Mouse (Mus musculus): ENCODE measurements around the gene Ogdh.
"Not testable (repeated sequence)": the region's sequence is repeated elsewhere in the genome, so short reads cannot be mapped to it uniquely, and the experiment has no call there.

Gene Ogdh

DNA sequence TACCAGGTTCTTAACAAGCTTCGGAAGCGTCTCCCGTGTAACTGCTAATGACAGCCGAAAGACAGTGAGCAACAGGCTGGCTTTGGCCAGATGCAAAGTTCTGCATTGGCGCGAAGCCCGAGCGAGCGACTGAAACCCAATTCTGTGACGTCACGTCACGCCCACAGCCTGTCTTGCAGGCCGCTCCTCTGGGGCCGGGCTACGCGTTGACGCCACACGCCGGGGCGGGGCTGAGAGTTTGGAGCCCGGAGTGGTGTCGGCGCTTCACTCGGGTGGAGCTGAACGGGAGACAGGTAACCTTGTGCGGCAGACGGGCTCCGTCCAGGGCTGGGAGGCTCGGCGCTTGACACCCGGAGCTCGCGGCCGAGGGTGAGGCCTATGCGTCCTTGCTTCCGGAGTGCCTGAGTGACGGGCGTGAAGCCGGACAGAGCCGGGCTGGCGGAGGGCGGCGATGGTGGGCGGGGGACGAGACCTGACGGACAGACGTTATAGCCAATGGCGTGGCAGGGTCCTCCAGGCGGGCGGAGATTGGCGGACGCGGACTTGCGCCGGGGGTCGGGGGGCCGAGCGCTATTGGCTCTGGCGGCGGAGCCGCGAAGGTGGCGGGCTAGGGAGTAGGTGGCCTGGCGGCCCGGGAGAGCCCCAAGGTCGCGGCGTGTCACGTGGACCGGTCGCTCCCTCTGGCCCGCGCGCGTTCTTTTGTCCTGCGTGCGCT is at the start of gene Ogdh:
Ogdh (plus strand) TSS at position 233 of the 715 bp plus-strand sequence.
- in situ Hi-C loops (cut with MboI, MseI): no loop called here

DNA sequence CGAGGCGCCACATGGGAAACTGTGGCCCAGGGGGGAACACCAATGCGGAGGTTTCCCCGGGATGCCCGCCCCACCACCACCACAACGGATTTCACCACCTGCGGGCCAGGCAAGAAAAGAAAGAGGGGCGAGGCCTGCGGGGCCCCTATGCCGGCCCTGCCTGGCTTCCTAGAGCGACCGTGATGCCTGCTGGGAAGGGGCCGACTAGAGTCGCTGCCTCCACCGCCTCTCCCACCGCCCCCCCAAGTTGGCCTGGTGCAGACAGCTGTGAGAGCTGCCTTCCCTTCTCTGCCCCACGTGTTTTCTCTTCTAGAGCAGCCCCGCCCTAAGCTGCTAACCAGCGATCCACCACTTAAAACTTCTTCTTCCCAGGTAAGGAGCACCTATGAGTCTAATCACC is 46.7 kb upstream of the Ogdh start:
- in situ Hi-C loops (cut with MboI, MseI): no loop called here

DNA sequence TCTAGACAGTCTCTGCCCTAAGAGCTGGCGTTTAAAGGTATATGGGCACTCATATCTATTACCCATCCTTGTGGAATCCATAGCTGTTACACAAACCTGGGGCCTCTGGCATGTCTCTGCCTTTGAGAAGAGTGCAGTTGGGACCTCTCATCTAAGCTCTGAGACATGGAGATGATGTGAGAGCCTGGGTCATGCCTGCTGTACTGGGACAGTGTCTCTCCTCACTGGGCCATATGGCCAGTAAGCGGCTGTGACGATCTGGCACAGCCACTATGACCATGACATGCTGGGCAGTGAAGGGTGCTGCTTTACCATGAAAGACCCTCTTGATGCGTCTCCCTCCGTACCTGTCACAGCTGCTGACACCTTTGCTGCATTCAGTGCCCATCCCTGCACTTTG is 39.2 kb upstream of the Ogdh start:
- in situ Hi-C loops (cut with MboI, MseI): no loop called here

DNA sequence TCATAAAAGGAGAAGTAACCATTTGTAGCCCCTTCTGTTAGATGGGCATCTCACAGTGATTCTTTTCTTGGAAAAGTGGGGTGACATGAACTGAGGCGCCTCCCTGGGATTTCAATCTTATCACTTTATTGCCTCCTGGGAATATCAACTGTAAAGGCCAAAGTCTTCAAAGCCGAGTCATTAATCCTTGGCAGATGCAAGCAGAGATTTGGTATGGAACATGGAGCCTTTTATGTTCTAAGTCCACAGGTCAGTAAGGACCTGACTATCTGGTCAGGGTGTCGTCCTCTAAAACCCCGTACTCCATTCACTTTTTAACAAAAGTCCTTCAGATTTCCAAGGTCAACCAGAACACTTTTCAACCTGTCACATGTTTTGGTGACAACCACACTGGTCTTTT is 38.6 kb upstream of the Ogdh start:
- in situ Hi-C loops (cut with MboI, MseI): no loop called here

DNA sequence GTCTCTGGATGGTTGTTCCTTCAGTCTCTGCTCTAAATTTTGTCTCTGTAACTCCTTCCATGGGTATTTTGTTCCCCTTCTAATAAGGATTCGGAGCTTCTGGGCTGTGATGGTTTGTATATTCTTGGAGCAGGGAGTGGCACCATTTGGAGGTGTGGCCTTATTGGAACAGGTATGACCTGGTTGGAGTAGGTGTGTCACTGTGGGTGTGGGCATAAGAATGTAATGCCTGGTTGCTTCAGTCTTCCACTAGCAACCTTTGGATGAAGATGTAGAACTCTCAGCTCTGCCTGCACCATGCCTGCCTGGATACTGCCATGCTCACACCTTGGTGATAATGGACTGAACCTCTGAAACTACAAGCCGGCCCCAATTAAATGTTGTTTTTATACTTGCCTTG is 36.8 kb upstream of the Ogdh start:
- in situ Hi-C loops (cut with MboI, MseI): not testable (repeated sequence)

DNA sequence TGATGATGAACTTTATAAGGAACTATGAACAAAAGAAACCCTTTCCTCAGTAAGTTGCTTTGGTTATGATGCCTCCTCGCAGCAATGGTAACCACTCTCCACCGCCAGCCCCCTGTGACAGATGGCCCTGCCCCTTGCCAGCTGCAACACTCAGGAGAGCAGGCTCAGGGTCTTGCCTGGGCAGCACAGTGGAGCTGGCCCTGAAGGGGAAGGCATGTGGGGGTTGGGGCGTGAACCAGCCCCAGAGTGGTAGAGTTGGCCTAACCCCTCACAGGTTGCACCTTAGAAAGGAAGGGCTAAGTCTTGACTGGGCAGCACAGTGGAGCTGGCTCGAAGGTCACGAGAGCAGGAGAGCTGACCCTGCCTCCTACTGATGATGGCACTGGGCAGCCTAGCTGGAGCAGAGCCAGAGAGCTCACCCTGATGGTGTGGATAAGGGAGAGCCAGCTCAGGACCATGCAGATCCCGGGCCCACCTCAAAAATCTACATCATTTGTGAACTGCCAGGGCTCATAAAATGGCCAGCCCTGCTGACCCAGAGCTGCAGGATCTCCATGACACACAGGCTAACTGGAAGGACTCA is 34.9 kb upstream of the Ogdh start:
- in situ Hi-C loops (cut with MboI, MseI): no loop called here

DNA sequence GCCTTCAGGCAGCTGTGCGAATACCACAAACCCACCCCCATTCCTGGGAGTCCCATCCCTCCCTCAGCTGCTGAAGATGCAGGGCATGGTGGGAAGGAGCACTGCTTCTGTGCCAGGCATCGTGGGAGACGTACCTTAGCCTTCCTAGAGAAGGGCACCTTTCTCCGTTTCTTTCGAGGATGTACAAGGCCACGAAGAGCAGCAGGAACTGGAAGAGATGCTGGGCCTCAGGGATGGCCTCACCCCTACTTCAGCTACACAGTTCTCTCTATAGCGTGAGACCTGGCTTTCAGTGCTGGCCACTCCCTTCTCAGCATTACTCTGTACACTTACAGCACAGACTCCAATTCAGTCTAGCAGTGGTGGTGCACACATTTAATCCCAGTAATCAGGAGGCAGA is 32.0 kb upstream of the Ogdh start:
- in situ Hi-C loops (cut with MboI, MseI): no loop called here

DNA sequence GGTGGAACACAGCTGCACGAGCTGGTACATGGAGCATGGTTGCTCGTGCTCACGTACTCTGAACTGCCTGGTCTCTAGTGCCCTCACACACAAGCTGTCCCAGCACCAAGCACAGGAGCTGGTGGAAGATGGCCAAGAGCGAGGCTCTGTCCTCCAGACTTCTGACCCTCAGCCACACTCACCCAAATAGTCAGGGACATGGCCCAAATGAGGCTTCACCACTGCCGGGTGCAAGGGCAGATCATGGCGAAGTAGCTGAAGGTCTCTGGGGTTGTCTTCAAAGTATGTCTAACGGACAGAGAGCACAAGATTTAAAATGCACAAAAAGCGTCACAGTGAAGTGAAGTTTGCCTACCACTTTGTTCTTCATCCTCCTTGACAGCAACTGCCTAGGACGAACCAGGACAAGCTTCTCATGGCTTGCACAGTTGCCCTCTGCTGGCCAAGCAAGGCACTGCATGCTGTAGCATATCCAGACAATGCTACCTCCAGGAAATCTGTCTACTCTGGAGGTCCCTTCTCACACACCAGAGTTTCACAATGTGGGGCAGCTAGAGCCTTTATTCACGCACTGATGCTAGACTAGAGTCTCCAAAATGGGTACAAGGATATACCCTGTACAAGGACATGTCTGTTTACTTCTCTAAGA is 29.9 kb upstream of the Ogdh start:
- in situ Hi-C loops (cut with MboI, MseI): loop anchor here (5.0 kb wide), 1 partner anchor 59 kb away; the partner anchor contains the start of genes A730071L15Rik and Nudcd3

DNA sequence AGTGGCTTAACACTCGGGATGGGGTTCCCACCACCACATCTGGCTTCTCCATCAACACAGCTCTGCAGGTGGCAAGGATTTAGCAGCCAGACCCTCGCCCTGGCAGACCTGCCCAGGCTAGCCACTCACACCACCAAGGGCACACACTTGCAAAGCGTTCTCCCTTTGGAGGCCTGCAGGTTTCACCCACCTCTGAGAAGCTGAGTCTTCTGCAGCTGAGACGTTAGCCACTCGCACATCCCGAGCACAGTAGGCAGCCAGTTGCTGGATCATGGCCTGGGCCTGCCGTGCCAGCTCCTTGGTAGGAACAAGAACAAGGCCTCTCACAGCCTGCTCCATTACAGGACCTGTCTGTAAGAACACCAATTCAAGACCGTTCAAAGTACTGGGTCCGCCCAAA is 24.8 kb upstream of the Ogdh start:
- in situ Hi-C loops (cut with MboI, MseI): no loop called here

DNA sequence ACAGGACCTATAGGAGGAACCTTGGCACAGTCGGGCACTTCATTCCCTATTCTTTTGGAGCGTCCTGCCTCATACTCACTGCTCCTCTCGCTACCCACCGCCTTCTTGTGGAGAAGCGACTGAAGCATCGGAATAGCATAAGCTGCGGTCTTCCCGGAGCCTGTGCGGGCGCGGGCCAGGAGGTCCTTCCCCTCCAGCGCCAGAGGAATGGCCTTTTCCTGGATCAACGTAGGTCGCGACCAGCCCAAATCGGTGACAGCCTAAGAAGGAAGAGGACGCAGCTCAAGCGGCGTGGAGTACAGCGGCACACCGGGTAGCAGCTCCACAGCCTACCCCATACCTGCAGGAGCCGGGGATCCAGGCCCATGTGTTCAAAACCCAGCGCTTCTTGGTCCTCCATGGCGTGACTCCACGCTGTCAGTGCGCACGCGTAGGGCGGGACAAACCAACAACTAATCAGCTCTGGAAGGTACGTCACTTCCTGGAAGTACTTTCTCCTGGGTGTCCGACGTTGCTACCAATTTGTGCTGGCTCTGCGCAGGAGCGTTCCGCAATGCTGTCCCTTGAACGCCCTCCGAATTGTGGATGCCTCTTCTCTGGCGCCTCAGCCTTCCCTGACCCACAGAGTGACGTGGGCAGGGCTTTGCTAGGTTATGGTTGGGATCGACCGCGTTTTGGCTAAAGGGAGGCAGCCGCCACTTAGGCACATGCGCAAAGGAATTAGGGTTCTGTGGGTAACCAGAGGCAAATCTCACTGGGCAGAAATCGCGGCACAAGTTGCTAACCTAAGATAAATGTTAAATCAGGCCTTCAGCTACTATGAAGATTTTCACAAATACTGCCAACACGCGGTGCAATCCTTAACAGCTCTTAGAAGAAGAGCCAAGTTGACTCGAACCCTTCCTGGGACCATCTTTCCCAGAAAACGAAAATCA is 23.8 kb upstream of the Ogdh start, which contains the start of gene Ddx56:
Ddx56 (minus strand) TSS at position 453 of the 935 bp plus-strand sequence.
- in situ Hi-C loops (cut with MboI, MseI): no loop called here

DNA sequence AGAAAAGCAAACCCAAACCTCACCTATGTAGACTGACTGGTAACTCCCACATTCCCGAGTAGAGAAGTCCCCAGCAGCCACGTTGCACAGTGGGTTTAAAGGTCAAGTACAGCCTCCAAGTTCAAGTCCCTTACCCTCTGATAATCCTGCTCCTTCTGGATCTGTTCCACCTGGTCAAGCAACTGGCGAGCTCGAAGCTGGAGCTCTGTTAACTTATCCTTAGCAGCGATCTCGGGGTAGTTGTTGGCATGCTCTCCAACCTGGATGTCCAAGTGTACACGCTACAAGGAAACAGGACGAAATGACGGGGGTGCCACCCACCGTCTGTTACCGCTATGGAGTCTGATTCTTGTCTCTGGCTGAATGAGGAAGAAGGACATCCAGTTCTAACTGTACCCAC is 17.8 kb upstream of the Ogdh start:
- in situ Hi-C loops (cut with MboI, MseI): no loop called here

DNA sequence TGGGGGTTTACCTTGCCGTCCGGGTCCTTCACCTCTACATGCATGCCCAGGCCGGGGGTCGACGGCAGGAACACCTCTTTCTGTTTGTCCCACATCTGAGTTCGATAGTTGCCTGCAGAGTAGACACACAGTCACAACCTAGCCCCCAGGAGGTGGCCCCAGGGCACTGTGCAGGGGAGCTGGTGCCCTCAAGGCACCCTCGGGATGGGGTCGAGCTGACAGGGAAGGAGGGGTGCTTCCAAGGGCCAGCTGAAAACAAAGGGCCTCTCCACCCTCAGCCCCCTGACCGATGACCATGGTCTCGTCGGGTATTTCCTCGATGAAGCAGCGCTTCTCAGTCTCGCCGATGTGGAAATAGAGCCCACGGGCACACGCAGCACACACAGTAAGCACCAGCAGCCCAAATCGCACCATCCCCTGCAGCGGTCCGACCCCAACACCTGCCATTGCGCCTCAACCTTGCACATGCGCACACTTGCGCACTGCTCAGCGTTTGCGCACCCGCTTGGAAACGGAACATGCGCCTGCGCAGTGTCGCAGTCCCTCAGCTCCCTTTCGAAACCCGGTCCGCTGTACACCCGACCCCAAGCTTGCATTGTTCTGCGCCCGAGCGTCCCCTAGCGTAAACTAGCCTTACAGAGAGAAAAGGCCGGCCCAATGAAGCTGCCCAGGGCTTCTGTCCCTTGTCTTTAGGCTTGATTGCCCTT is 16.9 kb upstream of the Ogdh start, which contains the start of gene Tmed4:
Tmed4 (minus strand) TSS at position 484 of the 707 bp plus-strand sequence.
- in situ Hi-C loops (cut with MboI, MseI): no loop called here

DNA sequence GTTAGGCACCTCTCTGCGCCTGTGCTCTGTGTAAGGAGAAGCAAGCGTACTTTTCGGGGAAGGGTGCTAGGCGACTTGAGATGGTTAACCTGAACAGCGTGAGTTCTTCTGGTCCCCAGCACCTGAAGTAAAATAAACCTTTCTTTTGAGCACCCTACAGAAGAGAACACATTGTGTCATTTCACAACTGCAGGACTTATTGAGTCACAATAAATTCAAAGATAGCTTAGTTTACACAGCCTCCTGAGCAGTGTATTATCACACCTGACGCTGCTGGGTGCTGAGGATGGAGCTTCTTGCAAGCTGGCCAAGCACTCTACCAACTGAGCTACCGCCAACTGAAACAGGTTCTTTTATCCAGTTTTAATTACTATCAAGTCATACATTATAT is 16.3 kb upstream of the Ogdh start:
- in situ Hi-C loops (cut with MboI, MseI): no loop called here

DNA sequence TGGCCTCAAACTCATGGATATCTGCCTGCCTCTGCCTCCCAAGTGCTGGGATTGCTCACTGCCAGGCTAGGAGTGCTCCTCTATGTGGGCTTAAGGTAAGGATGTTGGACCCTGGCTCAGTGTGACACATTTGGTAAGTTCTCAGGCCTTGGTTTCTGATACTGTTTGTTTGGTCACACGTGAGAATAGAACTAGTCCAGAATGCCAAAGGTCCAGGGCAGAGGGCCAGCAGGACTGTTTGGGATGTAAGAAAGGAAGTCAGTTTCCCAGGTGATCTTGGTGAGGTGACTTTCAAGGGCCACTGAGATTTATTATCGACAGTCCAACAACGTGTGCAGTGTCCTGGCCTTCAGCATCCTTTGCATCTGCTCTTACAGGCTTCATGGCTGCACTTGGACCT is 15.0 kb upstream of the Ogdh start:
- in situ Hi-C loops (cut with MboI, MseI): no loop called here

DNA sequence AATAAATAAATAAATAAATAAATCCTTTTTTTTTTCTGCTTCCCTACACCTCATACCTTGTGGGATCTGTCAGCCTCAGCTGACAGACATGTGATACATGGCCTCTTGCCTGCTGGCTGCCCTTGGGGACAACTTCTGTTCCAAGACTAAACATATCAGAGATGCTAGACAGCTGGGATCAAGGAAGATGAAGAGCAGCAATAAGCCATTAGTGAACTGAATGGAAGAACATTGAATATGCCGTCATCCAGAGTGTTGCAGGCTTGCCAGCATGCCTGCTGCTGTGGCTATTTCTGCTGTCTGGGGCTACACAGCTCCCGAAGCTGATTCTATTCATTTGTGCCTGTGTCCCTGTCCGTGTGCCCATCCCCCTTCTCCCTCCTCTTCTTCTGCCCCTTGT is 8.5 kb upstream of the Ogdh start:
- in situ Hi-C loops (cut with MboI, MseI): no loop called here

DNA sequence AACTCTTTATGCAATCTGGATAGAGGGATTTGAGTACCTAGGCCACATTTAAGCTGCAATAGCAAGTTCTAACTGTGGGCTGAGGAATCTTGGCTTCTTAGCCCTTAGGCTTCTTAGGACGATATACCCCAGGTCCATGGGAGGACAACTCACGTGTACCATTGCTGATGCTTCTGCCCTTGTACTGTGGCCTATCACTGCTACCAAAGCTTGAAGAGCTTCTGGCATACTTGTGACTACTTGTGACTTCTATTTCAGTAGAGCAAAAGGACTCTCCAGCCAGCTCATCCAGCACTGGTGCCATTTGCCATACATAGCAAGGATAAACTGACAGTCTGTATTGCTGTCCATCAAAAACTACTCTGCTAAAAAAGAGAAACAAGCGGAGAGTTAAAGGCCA is 1.3 kb upstream of the Ogdh start:
- in situ Hi-C loops (cut with MboI, MseI): no loop called here

DNA sequence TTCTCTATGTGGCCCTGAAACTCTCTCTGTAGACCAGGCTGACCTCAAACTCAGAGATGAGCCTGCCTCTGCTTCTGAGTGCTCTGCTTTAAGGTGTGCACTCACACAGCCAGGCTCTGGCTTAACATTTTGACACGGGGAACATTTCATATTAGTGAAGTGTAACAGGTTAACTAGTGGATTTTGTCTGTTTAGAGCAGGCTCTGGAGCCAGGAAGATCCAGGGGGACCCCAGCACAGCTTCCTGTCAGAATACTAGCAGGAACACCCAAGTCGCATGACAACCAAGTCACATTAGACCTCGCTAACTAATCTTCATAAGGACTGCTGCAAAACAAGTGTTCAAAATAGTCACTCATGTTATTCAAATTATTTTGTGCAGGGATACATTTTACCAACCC is 550 bp upstream of the Ogdh start:
- in situ Hi-C loops (cut with MboI, MseI): no loop called here

DNA sequence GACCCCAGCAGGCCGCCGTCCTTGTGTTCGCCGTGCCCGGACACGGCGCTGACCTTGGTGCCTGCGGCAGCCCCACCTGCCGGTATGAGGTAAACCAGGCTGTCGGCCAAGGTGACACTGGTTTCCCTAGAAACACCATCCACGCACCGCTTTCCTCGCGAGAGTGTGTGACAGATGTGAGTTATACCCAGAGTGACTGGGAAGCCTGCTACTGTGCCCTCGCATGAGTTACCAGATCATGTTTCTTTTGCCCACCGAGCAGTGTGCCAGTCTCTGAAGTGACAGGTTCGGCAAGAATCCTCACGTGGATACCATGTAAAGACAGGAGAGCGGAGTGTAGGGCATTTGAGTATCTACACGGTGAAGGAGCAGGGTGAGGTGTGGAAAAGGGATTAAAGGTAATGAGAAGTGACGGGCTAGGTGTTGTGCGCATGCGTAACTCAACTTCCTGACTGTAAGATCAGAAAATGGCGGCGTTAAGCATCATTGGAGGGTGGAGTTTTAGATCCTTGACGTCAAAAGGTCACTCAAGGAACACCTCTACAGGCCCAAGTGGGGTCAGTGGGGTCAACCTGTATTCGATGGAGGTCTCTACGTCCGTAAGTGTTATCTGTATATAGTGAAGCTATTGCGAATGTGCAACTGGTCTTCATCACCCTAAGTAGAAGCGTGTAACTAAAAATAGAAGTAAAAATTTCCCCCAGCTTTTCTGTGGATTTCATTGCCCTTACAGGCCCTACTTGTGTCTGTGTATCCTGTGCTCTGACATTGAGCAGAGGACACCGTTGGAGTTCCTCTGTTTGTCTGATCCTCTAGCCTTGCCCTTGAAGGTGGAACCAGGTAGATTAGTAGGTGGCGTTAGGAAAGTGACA is 919 bp downstream of the Ogdh start:
- in situ Hi-C loops (cut with MboI, MseI): no loop called here

DNA sequence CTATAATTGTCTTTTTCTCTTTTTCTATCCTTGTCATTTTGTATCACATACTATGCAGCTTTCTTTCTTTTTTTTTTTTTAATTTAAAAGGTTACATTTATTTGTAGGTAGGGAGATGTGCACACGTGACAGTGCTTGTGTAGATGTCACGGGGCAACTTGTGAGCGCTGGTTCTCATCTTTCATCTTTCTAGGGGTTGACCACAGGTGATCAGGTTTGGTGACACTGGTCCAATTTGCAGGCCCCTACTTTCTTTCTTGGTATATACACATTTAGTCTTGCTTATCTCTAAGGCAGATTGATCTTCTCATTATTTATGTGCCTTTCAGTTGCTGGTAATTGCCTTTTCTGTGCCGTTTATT is 1.5 kb downstream of the Ogdh start:
- in situ Hi-C loops (cut with MboI, MseI): no loop called here

DNA sequence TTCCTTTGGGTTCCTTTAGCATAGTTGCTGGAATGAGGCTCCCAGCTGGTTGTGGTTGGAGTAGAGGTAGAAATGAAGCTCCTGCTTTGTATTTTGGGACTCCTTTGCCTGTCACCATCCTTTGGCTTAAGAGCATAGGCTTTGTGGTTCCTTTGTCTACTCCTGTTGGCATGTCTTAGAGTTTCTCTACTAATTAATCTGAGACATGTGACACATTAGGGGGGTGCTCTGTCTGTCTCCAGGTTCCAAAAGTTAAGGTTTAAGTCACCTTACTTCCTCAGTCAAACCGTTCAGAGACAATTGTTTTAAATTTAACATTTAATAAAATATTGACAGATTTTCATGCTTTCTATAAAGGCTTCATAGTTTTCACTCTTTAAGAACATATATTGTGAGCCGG is 2.2 kb downstream of the Ogdh start:
- in situ Hi-C loops (cut with MboI, MseI): no loop called here

Measured in regulatory T cell (primary cell).